Mouse (Mus musculus): ENCODE measurements around the gene Frzb. TPM values are rescaled to one million over a fixed set of nuclear protein-coding genes. Genes with fewer than 3 reads are reported as not detected.

Frzb gene
- polyA plus RNA-seq, 1 experiment, result 0.62 TPM

- no peak for TF ChIP-seq CTCF (IDR thresholded peaks at IDR 0.05; ENCODE audit: control insufficient read depth, insufficient read depth, low read length)
- TF ChIP-seq POLR2A (IDR thresholded peaks at IDR 0.05; ENCODE audit: borderline replicate concordance, control insufficient read depth, low read depth, low read length), result no peak
- no peak overlapping the region for H3K4me3 ChIP-seq (replicated peaks; ENCODE audit: control insufficient read depth, low read depth, low read length)
- no peak overlapping the region for H3K27ac ChIP-seq (ENCODE audit: control insufficient read depth, insufficient read depth, low read depth, low read length, poor library complexity)
- no peaks in the 10 kb centered on the region for H3K4me1 ChIP-seq (ENCODE audit: control insufficient read depth, insufficient read depth, low read length)
- 74% methylated on average over 18 of the region's 18 CpGs for WGBS
Measured at GRCm38 (mm10) chr2:80413124-80413523, 34.3 kb downstream of the Frzb start.

- H3K27ac ChIP-seq (ENCODE audit: control insufficient read depth, insufficient read depth, low read depth, low read length, poor library complexity), result no peak overlapping the region
- TF ChIP-seq POLR2A (IDR thresholded peaks at IDR 0.05; ENCODE audit: borderline replicate concordance, control insufficient read depth, low read depth, low read length) (no peak), CTCF (IDR thresholded peaks at IDR 0.05; ENCODE audit: control insufficient read depth, insufficient read depth, low read length) (no peak)
- no peak overlapping the region for H3K4me3 ChIP-seq (replicated peaks; ENCODE audit: control insufficient read depth, low read depth, low read length)
- WGBS, result 79% methylated on average over 12 of the region's 12 CpGs
- no peaks in the 10 kb centered on the region for H3K4me1 ChIP-seq (ENCODE audit: control insufficient read depth, insufficient read depth, low read length)
Measured at GRCm38 (mm10) chr2:80409893-80410574, 37.4 kb downstream of the Frzb start.

- TF ChIP-seq CTCF (IDR thresholded peaks at IDR 0.05; ENCODE audit: control insufficient read depth, insufficient read depth, low read length), result no peak
- no peak for TF ChIP-seq POLR2A (IDR thresholded peaks at IDR 0.05; ENCODE audit: borderline replicate concordance, control insufficient read depth, low read depth, low read length)
- Histone ChIP-seq H3K4me1 (ENCODE audit: control insufficient read depth, insufficient read depth, low read length) (no peaks in the 10 kb centered on the region), H3K4me3 (replicated peaks; ENCODE audit: control insufficient read depth, low read depth, low read length) (no peak overlapping the region), H3K27ac (ENCODE audit: control insufficient read depth, insufficient read depth, low read depth, low read length, poor library complexity) (no peak overlapping the region)
- 53% methylated on average over 5 of the region's 5 CpGs for WGBS
Measured at GRCm38 (mm10) chr2:80404770-80405169, 42.7 kb downstream of the Frzb start.

GRCm38 (mm10) chr2:80398595-80399099 lies 48.8 kb downstream of the Frzb start:
- Histone ChIP-seq H3K4me3 (replicated peaks; ENCODE audit: control insufficient read depth, low read depth, low read length) (no peak overlapping the region), H3K4me1 (ENCODE audit: control insufficient read depth, insufficient read depth, low read length) (no peaks in the 10 kb centered on the region), H3K27ac (ENCODE audit: control insufficient read depth, insufficient read depth, low read depth, low read length, poor library complexity) (no peak overlapping the region)
- 59% methylated on average over 3 of the region's 3 CpGs for WGBS
- no peak for TF ChIP-seq POLR2A (IDR thresholded peaks at IDR 0.05; ENCODE audit: borderline replicate concordance, control insufficient read depth, low read depth, low read length)
- no peak for TF ChIP-seq CTCF (IDR thresholded peaks at IDR 0.05; ENCODE audit: control insufficient read depth, insufficient read depth, low read length)

- TF ChIP-seq POLR2A (IDR thresholded peaks at IDR 0.05; ENCODE audit: borderline replicate concordance, control insufficient read depth, low read depth, low read length) (no peak), CTCF (IDR thresholded peaks at IDR 0.05; ENCODE audit: control insufficient read depth, insufficient read depth, low read length) (no peak)
- no peak overlapping the region for H3K4me3 ChIP-seq (replicated peaks; ENCODE audit: control insufficient read depth, low read depth, low read length)
- 77% methylated on average over 3 of the region's 3 CpGs for WGBS
- no peak overlapping the region for H3K27ac ChIP-seq (ENCODE audit: control insufficient read depth, insufficient read depth, low read depth, low read length, poor library complexity)
- no peaks in the 10 kb centered on the region for H3K4me1 ChIP-seq (ENCODE audit: control insufficient read depth, insufficient read depth, low read length)
Measured at GRCm38 (mm10) chr2:80396864-80397263, 50.6 kb downstream of the Frzb start.

GRCm38 (mm10) chr2:80396057-80396456 lies 51.4 kb downstream of the Frzb start:
- TF ChIP-seq POLR2A (IDR thresholded peaks at IDR 0.05; ENCODE audit: borderline replicate concordance, control insufficient read depth, low read depth, low read length) (no peak), CTCF (IDR thresholded peaks at IDR 0.05; ENCODE audit: control insufficient read depth, insufficient read depth, low read length) (no peak)
- Histone ChIP-seq H3K4me1 (ENCODE audit: control insufficient read depth, insufficient read depth, low read length) (no peaks in the 10 kb centered on the region), H3K27ac (ENCODE audit: control insufficient read depth, insufficient read depth, low read depth, low read length, poor library complexity) (no peak overlapping the region), H3K4me3 (replicated peaks; ENCODE audit: control insufficient read depth, low read depth, low read length) (no peak overlapping the region)
- 71% methylated on average over 7 of the region's 7 CpGs for WGBS

GRCm38 (mm10) chr2:80388341-80388740 lies 59.1 kb downstream of the Frzb start:
- no peak for TF ChIP-seq POLR2A (IDR thresholded peaks at IDR 0.05; ENCODE audit: borderline replicate concordance, control insufficient read depth, low read depth, low read length)
- TF ChIP-seq CTCF (IDR thresholded peaks at IDR 0.05; ENCODE audit: control insufficient read depth, insufficient read depth, low read length), result no peak
- Histone ChIP-seq H3K27ac (ENCODE audit: control insufficient read depth, insufficient read depth, low read depth, low read length, poor library complexity) (no peak overlapping the region), H3K4me1 (ENCODE audit: control insufficient read depth, insufficient read depth, low read length) (no peaks in the 10 kb centered on the region), H3K4me3 (replicated peaks; ENCODE audit: control insufficient read depth, low read depth, low read length) (no peak overlapping the region)
- 81% methylated on average over 3 of the region's 3 CpGs for WGBS

- H3K4me3 ChIP-seq (replicated peaks; ENCODE audit: control insufficient read depth, low read depth, low read length), result no peak overlapping the region
- H3K27ac ChIP-seq (ENCODE audit: control insufficient read depth, insufficient read depth, low read depth, low read length, poor library complexity), result no peak overlapping the region
- H3K4me1 ChIP-seq (ENCODE audit: control insufficient read depth, insufficient read depth, low read length), result no peaks in the 10 kb centered on the region
- WGBS, result 85% methylated on average over 9 of the region's 9 CpGs
- TF ChIP-seq CTCF (IDR thresholded peaks at IDR 0.05; ENCODE audit: control insufficient read depth, insufficient read depth, low read length), result no peak
- TF ChIP-seq POLR2A (IDR thresholded peaks at IDR 0.05; ENCODE audit: borderline replicate concordance, control insufficient read depth, low read depth, low read length), result no peak
Measured at GRCm38 (mm10) chr2:80387668-80388067, 59.8 kb downstream of the Frzb start.

Data from bone marrow, adult 2 months (tissue).